Mouse (Mus musculus) embryo, embryonic 10 days (tissue): ENCODE data around the gene Zfp523.

ENCODE experiments used
- DNase-seq: peaks from one replicate; pipeline ENCODE4 v3.0.0-alpha.2; 2015; ENCODE audit warnings: low spot score

The Zfp523 gene

DNA sequence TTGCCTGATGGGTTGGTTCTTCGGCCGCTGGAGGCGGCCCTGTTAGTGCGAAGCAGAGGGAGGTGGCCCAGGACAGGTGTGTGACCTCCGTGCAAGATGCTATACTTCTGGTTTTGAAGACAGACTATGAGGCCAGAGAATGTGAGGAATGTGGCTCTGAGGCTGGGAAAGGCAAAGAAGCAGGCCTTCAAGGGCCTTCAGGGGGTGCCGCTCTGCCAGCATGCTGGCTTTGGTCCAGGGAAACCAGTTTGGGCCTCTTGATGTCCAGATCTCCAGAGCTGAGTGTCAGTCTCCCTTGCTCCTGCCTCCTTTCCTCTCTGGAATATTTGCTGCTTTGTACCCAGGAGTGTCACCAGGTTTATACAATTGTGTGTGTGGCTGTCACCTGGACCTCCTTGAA lies 65.4 kb downstream of the Zfp523 start:
- DNase-seq = no peak

DNA sequence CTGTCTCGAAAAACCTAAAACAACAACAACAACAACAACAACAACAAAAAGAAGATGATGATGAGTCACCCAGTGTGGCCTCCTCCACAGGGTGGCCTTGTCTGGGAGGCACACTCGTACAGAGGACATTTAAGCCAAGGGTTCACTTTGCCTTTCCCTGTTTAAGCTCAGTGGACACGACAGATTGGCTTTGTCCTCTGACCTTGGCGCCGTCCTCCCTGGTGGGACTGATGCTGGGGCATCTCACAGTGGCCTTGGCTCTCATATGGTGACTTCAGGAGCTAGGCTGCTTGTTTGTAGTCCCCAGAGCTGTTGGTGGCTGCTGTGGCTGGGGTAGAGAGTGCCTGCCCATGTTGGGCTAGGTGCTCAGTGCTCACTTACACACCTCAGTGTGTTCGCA lies 67.3 kb downstream of the Zfp523 start:
- DNase-seq = no peak

DNA sequence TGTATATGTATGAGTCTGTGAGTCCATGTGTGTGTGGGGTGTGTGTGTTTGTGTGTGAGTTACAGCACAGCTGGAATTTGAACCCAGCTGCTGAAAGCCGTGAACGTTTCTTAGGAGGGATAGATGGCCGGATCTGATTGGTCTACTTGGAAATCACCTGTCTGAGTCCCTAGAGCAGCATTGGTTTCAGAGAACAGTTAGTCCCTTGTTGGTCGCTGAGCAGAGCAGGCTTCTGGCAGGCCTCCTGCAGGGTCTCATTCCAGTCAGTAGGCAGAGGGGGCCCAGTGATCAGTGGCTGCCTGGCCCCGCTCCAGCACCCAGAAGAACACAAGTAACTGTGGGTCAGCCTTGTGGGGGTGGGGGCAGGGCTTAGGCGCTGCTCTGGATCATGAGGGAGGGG lies 67.8 kb downstream of the Zfp523 start:
- no peak for DNase-seq

DNA sequence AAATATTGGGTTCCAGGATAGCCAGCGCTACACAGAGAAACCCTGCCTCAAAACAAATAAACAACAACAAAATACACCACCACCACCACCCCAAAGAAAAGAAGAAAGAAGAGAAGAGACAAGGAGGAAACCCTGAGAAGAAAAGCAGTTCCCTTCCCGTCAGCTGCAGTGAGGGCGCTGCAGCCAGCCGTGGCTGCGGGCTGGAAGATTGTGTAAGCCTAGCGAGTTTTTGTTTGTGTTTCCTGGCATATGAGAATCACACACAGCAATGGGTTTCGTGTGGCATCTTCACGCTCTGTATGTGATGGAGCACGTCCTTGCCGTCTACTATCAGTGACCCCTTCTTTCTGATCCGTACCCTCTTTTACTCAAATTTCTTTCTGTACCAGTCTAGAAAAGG lies 69.7 kb downstream of the Zfp523 start:
- no peak for DNase-seq

DNA sequence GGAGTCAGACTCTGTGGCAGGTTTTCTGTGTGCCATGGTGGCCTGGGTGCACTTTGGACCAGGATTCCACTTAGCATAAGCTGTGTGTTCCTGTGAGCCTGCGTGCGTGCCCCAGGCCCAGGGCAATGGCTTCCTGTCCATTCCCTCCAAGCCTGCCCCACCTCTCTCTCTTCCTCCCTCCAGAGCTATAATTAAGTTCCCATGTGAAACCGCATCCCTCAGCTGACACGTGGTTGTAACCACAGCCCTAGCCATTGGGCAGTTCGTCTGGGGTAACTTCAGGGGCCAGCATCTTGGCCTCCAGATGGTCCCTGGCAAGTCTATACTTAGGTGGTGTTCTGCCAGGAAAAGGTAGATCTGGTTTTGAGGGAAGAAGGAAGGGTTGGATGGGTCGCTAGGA lies 70.7 kb downstream of the Zfp523 start:
- peak; percentile 52 for DNase-seq

DNA sequence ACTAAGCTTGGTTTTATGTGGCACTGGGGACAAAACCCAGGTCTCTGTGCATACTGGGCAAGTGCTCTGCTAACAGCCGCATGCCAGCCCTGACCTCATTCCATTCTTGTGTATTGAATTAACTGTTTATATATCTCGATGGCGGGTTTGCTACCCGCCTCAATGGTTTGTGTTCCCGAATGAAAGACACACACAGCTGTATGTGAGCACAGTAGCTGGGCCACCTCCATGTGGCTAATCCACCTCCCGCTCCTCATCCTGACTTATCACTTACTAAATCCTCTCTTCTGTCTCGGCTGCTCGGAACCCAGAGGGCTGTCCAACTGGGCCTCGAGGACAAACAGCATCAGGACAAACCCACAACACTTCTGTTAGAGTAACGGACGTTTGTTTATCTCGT lies 72.1 kb downstream of the Zfp523 start:
- no peak for DNase-seq

DNA sequence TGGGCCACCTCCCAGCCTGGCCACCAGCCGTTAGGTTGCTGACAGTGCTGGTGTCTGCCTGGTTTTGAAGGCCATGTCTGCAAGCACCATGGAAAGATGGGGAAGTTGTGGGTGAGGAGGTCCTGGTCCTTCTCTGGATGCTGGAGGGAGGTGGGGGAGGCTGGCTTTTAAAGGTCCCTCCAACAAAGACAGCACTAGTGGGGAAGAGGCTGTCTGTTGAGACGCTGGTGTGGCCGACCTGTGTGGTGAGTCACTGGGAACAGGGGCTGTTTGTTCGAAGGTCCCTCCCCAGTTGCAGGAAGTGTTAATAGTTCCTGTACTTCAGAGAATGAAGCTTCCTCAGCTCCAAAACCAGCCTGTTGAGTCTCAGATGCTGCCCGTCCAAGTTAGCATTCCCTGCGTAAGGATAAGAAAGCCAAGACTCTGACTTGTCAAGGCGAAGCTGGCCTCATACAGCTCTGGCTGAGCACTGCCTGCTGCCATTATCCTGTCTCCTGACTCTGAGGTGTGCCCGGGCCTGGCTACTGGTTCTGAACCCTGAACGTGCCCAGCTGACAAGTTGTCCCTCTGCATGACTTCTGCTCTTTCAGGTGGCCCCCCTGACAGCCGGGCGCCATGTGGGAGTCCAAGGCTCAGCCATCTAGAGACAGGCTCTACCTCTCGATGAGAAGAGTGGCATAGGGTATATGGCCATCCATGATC lies 74.8 kb downstream of the Zfp523 start:
- no peak for DNase-seq

DNA sequence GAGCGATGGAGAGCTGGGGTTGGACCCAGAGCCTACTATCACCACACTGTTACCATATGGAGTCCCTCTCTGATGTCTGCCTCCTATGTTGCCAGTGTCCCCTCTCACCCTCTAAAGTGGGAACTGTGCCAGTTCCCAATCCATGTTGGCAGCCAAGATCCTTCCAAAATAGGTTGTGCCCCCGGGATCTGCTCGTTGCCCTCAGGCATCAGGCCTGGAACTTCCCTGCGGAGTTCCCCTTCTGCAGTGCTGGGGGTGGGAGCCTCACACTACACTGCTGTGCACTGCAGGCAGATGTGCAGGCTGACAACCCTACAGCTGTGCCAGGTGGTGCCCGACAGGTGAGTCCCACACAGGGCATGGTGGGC lies 75.3 kb downstream of the Zfp523 start:
- no peak for DNase-seq

DNA sequence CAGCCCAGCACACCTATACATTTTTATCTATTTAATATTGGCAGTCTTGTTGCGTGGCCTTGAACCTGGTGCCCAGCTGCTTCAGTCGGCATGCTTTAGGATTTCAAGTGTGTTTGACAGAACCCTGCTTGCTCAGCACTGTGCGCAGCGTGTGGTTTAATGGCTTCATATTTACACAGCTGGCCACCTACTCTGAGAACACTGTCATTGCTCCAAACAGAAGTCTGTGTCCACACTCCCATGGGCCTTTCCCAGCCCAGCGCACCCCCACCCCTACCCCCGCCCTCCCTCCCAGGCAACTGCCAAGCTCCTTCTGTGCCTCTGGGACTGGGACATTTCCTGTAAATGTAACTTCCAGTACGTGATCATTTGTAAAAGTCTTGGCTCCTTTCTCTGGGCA lies 76.3 kb downstream of the Zfp523 start:
- DNase-seq = peak; percentile 42

DNA sequence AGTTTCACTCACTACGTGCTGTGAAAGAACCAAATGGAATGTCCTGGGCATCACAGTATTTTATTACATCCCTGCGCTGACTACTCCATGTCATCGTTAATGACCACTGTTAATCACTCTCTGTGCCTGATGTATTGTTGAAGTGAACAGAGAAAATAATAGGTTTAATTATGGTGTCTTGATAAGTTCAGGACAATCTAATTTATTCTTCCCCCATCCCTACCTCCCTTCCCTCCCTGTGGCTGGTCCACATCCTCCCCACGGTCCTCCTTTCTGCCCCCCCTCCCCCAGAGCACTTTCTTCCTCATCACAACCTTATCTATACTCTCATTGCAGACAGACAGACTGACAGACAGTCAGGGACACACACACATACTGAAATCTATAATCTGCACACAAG lies 77.9 kb downstream of the Zfp523 start:
- no peak for DNase-seq
